Mouse (Mus musculus) embryonic facial prominence, embryonic 13.5 days (tissue): Measurements from ENCODE around the gene Cdc123. TPM values are rescaled to one million over a fixed set of nuclear protein-coding genes. Genes with fewer than 3 reads are reported as not detected.
A peak's percentile ranks its signal among the peaks of the same experiment; 100 is the strongest.

Source experiments
- ATAC-seq: fragments of 200-750 bp; cut with Nextera tagmentation; 2 replicates; pipeline ENCODE4 v1.8.0; 2017; ENCODE audit warnings: low read depth; ENCODE audit not compliant: insufficient number of reproducible peaks, insufficient read depth, low FRiP score, low TSS enrichment
- H3K27ac ChIP-seq: fragments of 300-500 bp; sonication (generic); 2 replicates; pipeline ENCODE4 v1.5.1; 2015; ENCODE audit warnings: moderate library complexity, mild to moderate bottlenecking, inconsistent platforms
- H3K27me3 ChIP-seq: fragments of 300-500 bp; sonication (generic); 2 replicates; pipeline ENCODE4 v1.6.1; 2015; ENCODE audit warnings: mild to moderate bottlenecking, inconsistent platforms
- H3K36me3 ChIP-seq: fragments of 300-500 bp; sonication (generic); 2 replicates; pipeline ENCODE4 v1.6.1; 2015; ENCODE audit warnings: mild to moderate bottlenecking, inconsistent platforms
- H3K4me1 ChIP-seq: fragments of 300-500 bp; sonication (generic); 2 replicates; pipeline ENCODE4 v1.6.1; 2015; ENCODE audit warnings: inconsistent platforms
- H3K4me2 ChIP-seq: fragments of 300-500 bp; sonication (generic); 2 replicates; pipeline ENCODE4 v1.6.1; 2015; ENCODE audit warnings: moderate library complexity, mild to moderate bottlenecking, inconsistent platforms
- H3K4me3 ChIP-seq: fragments of 300-500 bp; sonication (generic); 2 replicates; pipeline ENCODE4 v1.5.1; 2015; ENCODE audit warnings: mild to moderate bottlenecking, inconsistent platforms
- H3K9ac ChIP-seq: fragments of 300-500 bp; sonication (generic); 2 replicates; pipeline ENCODE4 v1.6.1; 2015; ENCODE audit warnings: mild to moderate bottlenecking, inconsistent platforms
- H3K9me3 ChIP-seq: fragments of 300-500 bp; sonication (generic); 2 replicates; pipeline ENCODE4 v1.6.1; 2016; ENCODE audit warnings: inconsistent platforms
- WGBS: fragments of 180-500 bp; shearing (Covaris S2); methylation state at CpG from one replicate; pipeline ENCODE4 v1.1.7; 2015; ENCODE audit warnings: mixed read lengths; 5-methylcytosine and 5-hydroxymethylcytosine counted together
- polyA plus RNA-seq: library from polyadenylated mRNA; unstranded; fragments of >200 nt; fragmentation: Nextera tagmentation; extraction: Ambion mirVana; gene quantifications from 2 replicates; pipeline ENCODE4 v1.2.1, GENCODE M21; 2015

Gene Cdc123
- polyA plus RNA-seq = 351 and 402 TPM in 2 replicates

DNA sequence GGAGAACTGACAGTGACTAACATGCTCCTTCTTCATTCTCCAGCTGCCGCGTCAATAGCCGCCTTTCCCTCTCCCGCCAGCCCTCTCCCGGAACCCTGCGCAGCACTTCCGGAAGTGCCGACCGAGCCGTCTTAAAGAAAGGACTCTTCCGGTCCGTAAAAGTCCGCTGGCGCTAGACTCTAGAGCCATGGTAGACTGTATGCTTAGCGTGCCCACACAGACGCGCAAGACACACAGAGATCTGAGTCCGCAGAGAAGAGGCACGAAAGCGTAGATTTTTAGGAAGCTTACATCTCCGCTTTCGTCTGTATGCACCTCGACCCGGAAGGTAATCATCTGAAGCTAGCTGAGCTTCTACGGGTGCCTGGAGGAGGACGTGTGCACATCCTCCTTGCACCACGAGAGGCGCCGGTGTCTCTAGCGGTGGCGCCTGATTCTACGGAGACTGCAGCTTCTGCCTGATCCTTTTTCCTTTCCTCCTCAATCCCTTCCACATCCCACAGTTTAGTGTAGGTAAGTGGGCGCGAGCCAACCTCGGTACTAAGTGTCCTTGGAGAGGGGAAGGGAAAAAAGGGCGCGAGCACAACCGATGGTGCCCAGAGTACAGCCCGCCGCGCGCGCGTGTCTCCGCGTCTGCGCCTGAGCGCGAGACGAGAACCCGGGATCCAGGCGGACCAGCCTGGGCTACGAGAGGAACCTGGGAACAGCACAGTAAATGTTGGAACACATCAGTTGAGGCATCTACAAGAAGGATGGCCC is at the start of gene Cdc123, which contains the start of gene Nudt5:
TSS of gene Cdc123 (minus strand) at position 292 of the 759 bp plus-strand sequence.
TSS of gene Nudt5 (plus strand) at position 147 of the 759 bp plus-strand sequence.
- under 1% methylated on average over 53 of the region's 53 CpGs for whole genome bisulfite sequencing
- Histone ChIP-seq H3K9me3 (no peaks in the 10 kb centered on the region), H3K27ac (peak within 1 kb of the TSS; percentile 96), H3K9ac (peak within 1 kb of the TSS; percentile 87), H3K36me3 (peaks cover 33% of the 10 kb centered on the region), H3K4me2 (peak within 1 kb of the TSS; percentile 62), H3K27me3 (no peaks in the 10 kb centered on the region), H3K4me3 (peak within 1 kb of the TSS; percentile 60), H3K4me1 (peaks cover 16% of the 10 kb centered on the region)
- peak; percentile 92 for ATAC-seq

DNA sequence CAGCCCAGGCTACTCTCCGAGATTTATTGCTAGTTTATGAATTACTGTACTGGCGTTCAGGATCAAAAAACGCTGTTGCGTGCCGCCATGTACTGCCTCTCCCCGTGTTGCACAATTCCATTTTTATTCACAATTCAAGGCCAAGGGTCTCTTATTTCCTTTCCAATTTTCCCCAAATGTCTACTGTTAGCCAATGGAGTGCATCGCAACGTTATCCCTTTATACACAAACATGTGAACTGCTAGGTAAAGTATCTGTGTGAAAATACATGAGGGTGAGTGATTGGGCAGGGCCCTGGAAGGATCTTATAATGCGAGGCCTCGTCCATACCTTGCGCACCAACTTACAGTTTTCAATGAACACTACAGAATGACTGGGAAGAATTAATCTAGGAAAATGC is 49.3 kb upstream of the Cdc123 start:
- H3K4me3 ChIP-seq = peak overlapping the region; percentile 74
- peak overlapping the region; percentile 91 for H3K9ac ChIP-seq
- no peaks in the 10 kb centered on the region for H3K27me3 ChIP-seq
- 0 out of 2 replicates have a peak overlapping the region, but pooled peaks have one; percentile 80 for H3K27ac ChIP-seq
- H3K36me3 ChIP-seq = peaks cover 35% of the 10 kb centered on the region
- no peaks in the 10 kb centered on the region for H3K9me3 ChIP-seq
- H3K4me2 ChIP-seq = peak overlapping the region; percentile 67
- 36% methylated on average over 11 of the region's 11 CpGs for WGBS
- H3K4me1 ChIP-seq = peaks cover 11% of the 10 kb centered on the region; the same call in 1 of the 2 replicates
- no peak for ATAC-seq

DNA sequence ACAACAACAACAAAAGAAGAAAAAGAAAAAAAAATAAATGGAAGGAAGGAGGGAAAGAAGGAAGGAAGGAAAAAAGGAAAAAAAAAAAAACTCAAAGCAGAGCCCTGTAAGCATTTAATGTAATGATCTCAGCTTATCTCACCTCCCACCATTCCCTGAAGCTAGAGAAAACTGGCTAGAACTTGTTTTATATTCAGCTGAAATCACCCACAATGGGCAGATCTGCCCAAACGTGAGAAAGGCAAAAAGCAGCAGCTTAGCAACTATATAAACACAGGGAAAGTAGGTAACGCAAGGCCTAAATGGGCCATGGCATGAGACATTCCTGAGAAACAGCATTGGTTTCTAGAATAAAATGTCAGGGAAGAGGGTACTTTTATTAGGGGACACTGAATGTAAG is 44.4 kb upstream of the Cdc123 start:
- Histone ChIP-seq H3K27me3 (no peaks in the 10 kb centered on the region), H3K4me3 (no peak overlapping the region), H3K9ac (no peak overlapping the region), H3K36me3 (peaks cover 58% of the 10 kb centered on the region), H3K9me3 (no peaks in the 10 kb centered on the region), H3K4me1 (peaks cover 10% of the 10 kb centered on the region; the same call in 1 of the 2 replicates), H3K27ac (no peak overlapping the region), H3K4me2 (no peak overlapping the region)
- ATAC-seq = no peak
- 62% methylated on average over 2 of the region's 2 CpGs for WGBS

DNA sequence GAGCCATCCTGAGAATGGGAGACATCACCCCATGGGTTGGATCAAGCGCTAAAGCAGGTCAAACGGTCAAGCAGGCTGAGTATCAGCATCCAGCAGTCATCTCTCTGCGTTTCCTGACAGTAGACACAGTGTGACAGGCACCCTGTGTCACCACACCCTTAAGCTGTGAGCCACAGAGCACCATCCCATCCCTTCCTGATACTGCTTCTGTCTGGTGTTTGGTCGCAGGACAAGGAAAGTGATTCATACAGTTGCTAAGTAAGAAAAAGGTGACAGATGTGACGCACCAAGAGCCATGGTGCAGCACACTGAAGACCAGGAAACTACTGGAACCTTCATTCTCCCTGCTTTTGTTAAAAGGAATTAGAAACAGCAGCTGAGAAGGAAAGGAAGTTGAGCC is 43.9 kb upstream of the Cdc123 start:
- H3K27ac ChIP-seq = no peak overlapping the region
- H3K9me3 ChIP-seq = no peaks in the 10 kb centered on the region
- H3K9ac ChIP-seq = no peak overlapping the region
- ATAC-seq = no peak
- no peak overlapping the region for H3K4me2 ChIP-seq
- no peak overlapping the region for H3K4me3 ChIP-seq
- 85% methylated on average over 5 of the region's 5 CpGs for WGBS
- no peaks in the 10 kb centered on the region for H3K27me3 ChIP-seq
- peaks cover 61% of the 10 kb centered on the region for H3K36me3 ChIP-seq
- peaks cover 7% of the 10 kb centered on the region; the same call in 1 of the 2 replicates for H3K4me1 ChIP-seq

DNA sequence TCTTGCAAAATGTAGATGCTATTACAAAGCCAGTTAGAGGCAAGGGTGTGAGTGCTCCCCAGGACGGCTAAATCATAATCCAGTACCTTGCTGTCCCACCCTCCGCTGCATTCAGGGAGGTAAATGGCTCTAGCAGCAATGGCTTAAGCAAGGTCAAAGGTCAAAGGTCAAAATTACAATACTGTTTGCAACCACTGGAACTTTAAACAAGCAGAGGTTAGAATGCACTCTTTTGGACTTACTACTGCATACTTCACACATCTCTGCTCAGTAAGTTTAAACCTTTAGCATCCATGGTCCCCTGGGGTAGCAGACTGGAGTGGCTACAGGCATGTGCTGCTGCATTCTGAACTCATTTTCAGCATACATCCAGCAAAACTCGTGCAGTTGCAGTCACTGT is 32.5 kb upstream of the Cdc123 start:
- H3K27ac ChIP-seq = no peak overlapping the region
- WGBS = 77% methylated on average over 3 of the region's 3 CpGs
- no peaks in the 10 kb centered on the region for H3K27me3 ChIP-seq
- no peaks in the 10 kb centered on the region for H3K9me3 ChIP-seq
- H3K4me1 ChIP-seq = no peaks in the 10 kb centered on the region
- H3K4me2 ChIP-seq = no peak overlapping the region
- H3K4me3 ChIP-seq = no peak overlapping the region
- ATAC-seq = no peak
- H3K9ac ChIP-seq = no peak overlapping the region
- peaks cover 83% of the 10 kb centered on the region for H3K36me3 ChIP-seq

DNA sequence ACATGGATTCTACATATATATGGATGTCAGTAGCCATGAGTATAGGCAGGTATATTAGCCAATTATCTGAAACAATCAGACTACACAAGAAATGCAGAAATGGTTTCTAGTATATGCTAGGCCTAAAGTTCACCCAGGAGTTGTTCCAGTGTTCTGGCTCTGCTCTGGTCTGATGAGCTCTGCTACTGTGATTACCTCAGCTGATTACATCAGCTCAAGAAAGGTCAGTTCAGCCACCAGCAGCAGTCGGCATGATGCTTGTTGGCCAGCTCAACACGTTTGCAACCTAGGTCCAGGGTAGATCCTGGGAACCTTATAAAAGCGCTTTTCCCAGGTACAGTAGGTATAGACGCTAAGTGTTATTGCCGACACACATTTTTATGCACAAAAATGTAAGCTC is 24.8 kb upstream of the Cdc123 start:
- Histone ChIP-seq H3K4me2 (no peak overlapping the region), H3K27me3 (no peaks in the 10 kb centered on the region), H3K36me3 (peaks cover 73% of the 10 kb centered on the region), H3K4me3 (no peak overlapping the region), H3K4me1 (no peaks in the 10 kb centered on the region), H3K9me3 (no peaks in the 10 kb centered on the region), H3K27ac (no peak overlapping the region), H3K9ac (no peak overlapping the region)
- WGBS = 92% methylated on average over 5 of the region's 5 CpGs
- ATAC-seq = no peak

DNA sequence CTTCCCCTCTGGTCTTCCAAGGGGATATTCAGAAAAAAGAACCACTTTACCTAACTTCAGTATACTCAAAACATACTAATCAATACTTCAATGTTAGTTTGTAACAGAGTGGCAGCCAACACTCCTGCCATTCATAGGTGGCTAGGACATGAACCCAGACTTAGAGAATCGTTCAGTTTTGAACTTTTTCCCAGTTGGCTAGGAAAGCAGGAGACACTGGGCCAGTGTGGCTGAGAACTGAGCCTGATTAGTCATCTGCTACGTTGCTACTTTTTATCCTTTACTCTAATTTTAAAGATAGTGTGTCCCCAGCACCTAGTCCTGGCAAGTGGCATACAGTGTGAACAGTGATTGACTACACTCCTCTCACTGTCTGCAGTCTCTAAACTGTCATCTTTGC is 22.7 kb upstream of the Cdc123 start:
- Histone ChIP-seq H3K27ac (no peak overlapping the region), H3K36me3 (peaks cover 70% of the 10 kb centered on the region), H3K4me2 (no peak overlapping the region), H3K27me3 (no peaks in the 10 kb centered on the region), H3K9me3 (no peaks in the 10 kb centered on the region), H3K9ac (no peak overlapping the region), H3K4me3 (no peak overlapping the region), H3K4me1 (no peaks in the 10 kb centered on the region)
- WGBS = 87% methylated on average over 2 of the region's 2 CpGs
- ATAC-seq = no peak

DNA sequence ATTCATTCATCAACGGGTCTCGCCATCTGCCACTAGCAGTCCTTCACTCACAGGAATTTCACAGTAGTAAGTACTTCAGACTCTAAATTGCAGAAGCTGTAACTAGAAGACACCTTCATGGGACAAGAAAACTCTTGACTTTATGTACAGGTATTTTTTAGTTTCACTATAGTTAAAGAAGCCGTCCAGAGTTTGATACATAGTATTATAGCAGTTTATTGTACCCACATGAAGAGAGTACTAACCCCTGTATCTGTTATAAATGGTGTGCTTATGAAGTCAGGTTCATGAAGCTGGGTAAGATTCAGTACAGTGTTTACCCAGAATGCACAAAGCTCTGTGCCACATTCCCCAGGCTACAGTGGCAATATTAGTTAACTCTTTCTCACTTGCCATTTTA is 17.9 kb upstream of the Cdc123 start, which contains the start of gene Gm13199:
TSS of gene Gm13199 (minus strand) at position 101 of the 400 bp plus-strand sequence.
- Histone ChIP-seq H3K9ac (no peak within 1 kb of the TSS), H3K27me3 (no peaks in the 10 kb centered on the region), H3K27ac (no peak within 1 kb of the TSS), H3K9me3 (no peaks in the 10 kb centered on the region), H3K4me3 (no peak within 1 kb of the TSS), H3K36me3 (peaks cover 66% of the 10 kb centered on the region), H3K4me2 (no peak within 1 kb of the TSS), H3K4me1 (no peaks in the 10 kb centered on the region)
- WGBS = 92% methylated on average over 3 of the region's 3 CpGs
- no peak for ATAC-seq

DNA sequence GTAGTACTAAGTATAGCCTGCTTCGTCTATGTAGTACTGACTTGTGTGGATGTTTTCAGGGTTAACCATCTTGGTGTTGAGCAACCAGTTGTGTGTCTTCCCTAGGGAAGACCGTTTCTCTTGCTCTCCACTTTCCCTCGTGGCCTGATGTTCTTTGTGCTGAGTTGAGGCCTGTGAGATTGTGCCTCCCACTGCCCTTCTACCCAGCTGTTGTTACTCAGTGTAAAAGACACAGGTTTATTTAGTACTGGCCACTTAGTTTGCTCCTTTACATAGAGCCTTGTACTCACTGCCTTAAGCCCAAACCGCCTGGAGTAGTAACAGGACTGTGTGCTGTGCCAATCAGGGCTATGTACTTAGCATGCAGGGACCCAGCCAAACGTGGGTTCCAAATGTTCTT is 6.9 kb upstream of the Cdc123 start:
- WGBS = 85% methylated on average over 5 of the region's 5 CpGs
- H3K36me3 ChIP-seq = peaks cover 23% of the 10 kb centered on the region
- no peak overlapping the region for H3K27ac ChIP-seq
- peaks cover 1% of the 10 kb centered on the region for H3K4me1 ChIP-seq
- H3K9me3 ChIP-seq = no peaks in the 10 kb centered on the region
- no peak overlapping the region for H3K4me2 ChIP-seq
- H3K4me3 ChIP-seq = no peak overlapping the region
- no peaks in the 10 kb centered on the region for H3K27me3 ChIP-seq
- no peak overlapping the region for H3K9ac ChIP-seq
- ATAC-seq = no peak

DNA sequence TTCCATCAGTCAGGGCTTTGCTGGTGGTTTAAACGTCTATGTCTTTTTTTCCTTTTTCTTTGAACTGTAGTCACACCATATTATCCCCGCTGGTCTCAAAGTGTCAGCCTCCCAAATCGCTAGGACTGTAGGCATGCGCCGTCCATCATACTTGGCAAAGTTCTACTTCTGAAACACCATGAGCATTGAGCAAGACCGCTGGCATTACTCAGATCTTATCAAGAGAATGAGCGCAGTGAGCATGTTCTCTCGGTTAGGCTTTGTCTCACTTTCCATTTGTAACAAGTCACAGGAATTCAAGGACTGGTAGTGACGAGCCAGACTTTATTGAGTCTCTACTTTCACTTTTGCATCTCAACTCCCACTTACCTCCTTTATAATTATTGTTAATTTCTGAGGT is 6.2 kb upstream of the Cdc123 start:
- Histone ChIP-seq H3K4me3 (no peak overlapping the region), H3K4me1 (peaks cover 9% of the 10 kb centered on the region), H3K4me2 (no peak overlapping the region), H3K36me3 (peaks cover 22% of the 10 kb centered on the region), H3K27ac (no peak overlapping the region), H3K9me3 (no peaks in the 10 kb centered on the region), H3K27me3 (no peaks in the 10 kb centered on the region), H3K9ac (no peak overlapping the region)
- 91% methylated on average over 9 of the region's 9 CpGs for WGBS
- ATAC-seq = no peak

DNA sequence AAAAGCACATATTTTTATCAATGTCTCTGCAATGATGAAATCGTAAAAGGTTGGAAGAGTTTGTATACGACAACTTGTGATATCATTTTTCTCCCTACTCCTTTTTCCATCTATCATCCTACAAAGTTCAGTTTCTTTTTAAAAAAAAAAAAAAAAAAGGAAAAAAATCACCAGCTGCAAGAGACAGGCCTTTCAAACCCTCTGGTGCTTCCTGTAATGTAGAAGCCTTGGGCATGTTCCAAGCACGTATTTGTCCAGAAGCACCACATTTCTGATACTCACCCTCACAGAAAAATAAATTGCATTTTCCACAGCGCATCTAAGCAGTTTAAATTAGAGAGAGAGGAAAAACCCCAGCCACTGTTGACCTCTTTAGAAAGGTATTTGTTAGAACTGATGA is 862 bp upstream of the Cdc123 start:
- Histone ChIP-seq H3K4me1 (peaks cover 16% of the 10 kb centered on the region), H3K9ac (peak overlapping the region; percentile 87), H3K4me3 (peak overlapping the region; percentile 60), H3K4me2 (peak overlapping the region; percentile 62), H3K36me3 (peaks cover 27% of the 10 kb centered on the region), H3K27ac (peak overlapping the region; percentile 96; the same call in 1 of the 2 replicates), H3K27me3 (no peaks in the 10 kb centered on the region), H3K9me3 (no peaks in the 10 kb centered on the region)
- no peak for ATAC-seq
- 25% methylated on average over 4 of the region's 4 CpGs for WGBS
